Mouse (Mus musculus): ENCODE measurements around the gene 1700088E04Rik.

1700088E04Rik gene

DNA sequence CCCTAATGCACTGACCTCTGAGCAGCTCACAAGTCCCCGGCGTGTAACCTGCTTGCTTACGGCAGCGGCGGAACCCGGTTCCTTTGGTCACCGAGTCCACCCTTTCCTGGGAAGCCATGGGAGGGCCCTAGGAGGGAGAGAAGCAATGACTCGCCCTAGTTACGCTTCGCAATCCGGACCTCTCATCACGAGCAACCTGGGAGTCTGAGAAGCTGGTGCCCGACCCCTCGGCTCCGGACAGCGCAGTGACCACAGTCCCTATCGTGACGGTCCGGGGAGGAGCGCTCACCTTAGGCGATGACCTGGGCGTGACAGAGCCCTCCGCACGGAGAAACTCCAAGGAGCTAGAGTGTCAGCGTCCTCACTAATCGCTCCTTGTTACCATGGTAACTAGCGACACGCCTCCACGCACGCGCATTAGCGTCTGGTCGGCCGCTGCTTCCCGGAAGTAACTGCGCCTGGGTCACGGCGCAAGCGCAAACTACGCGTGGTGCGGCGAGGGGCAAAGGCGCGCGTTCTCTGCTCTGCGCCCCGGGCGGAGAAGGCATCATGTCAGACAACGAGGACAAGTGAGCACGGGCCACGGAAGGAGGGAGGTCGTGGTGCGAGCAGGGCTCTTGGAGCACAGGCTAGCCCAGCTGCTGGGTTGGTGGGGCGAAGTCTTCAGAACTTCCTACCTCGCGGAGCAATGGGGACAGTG lies at the start of gene 1700088E04Rik, which contains the start of gene Polr2f:
Gene 1700088E04Rik, minus strand, starts transcription at position 388 of the 700 bp plus-strand sequence.
Gene Polr2f, plus strand, starts transcription at position 144 of the 700 bp plus-strand sequence.
- DNase-seq (ENCODE audit: low spot score in 2 of 2), result peak; percentile 88 to 96

DNA sequence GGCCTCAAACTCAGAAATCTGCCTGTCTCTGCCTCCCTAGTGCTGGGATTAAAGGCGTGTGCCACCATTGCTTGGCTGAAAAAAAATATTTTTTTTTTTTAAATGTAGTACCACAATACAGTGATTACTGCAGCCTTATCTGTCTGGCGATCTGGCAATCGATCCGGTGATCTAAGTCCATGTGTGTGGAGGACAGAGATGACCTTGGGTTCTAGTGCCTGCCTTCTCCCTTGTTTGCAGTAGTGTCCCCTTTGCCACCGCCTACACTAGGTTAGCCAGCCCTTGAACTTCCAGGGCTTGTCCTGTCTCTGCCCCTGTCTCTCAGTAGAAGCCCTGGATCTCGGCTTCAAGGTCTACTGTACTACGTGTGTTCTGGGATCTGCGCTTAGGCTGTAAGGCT lies 46.8 kb upstream of the 1700088E04Rik start:
- DNase-seq (ENCODE audit: low spot score in 2 of 2), result no peak

DNA sequence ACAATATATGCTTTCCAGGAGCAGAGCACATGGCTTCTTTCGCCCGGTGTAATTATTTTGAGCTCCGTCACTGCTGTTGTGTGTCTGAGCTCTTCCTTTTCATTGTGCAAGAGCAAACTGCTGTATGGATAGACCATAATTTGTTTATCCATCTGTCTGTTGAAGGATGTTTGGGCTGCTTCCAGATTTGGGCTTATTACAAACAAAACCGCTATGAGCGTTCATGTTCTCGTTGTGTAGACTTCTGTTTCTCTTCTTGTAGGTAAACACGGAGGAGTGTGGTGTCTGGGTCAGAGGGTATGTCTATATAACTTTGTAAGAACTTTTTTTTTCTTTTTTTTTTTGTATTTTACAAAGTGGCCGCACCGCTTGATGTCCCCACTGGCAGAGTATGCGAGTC lies 44.2 kb upstream of the 1700088E04Rik start:
- DNase-seq (ENCODE audit: low spot score in 2 of 2), result no peak

DNA sequence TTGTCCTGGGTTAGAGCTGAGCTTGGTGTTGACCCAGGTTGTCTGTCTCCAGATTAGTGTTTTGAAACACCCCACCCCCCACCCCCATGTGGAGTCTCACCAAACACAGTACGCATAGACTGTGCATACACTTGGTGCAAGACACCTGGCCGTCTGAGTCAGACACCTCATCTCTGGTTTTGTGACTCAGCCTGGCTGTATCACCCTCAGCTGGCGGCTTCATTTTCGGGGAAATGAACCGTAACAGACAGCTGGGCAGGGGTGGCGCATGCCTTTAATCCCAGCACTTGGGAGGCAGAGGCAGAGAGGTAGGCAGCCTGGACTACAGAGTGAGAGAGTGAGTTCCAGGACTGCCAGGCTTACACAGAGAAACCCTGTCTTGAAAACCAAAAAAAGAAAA lies 35.9 kb upstream of the 1700088E04Rik start:
- no peak for DNase-seq (ENCODE audit: low spot score in 2 of 2)

DNA sequence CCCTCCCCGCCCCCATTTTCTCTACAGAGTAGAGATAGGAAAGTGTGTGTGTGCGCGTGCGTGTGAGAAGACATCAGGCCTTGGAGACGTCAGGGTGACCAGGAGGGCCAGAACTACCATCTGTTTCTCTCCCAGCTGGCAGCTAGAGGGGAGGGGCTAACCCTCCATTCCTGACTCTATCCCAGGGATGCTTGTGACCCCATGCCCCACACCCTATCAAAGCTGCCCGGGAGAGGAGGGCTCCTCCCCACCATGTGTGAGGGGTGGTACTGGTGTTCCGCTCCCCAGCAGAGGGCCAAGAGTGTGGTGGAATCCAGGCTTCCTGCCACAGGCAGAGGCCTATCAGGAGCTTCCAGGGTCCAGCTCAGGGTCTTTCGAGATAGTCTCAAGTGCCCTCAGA lies 25.7 kb upstream of the 1700088E04Rik start:
- DNase-seq (ENCODE audit: low spot score in 2 of 2), result no peak

- no peak for DNase-seq (ENCODE audit: low spot score in 2 of 2)
Observed at GRCm38 (mm10) chr15:79165140-79165539, 24.1 kb upstream of the 1700088E04Rik start, which contains the start of gene Sox10. Sox10 (minus strand) TSS chr15:79165240.

DNA sequence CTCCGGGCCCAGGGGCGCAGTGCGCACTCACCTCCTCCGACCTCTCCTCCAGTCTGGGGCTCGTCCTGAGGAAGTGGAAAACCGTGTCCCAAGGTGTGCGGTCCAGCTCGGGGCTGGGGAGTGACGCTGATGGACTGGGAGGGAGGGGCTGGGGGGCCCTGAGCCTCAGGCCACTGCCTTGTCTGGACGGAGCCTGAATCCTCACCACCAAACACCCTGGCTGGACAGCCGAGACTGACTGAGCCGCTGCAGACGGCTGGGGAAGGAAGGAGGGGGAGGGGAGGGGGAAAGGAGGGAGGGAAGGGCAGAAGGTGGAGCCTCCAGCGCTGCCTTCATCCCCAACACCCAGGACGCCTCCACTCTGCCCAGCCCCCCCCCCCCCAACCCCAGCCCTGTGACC lies 23.2 kb upstream of the 1700088E04Rik start:
- DNase-seq (ENCODE audit: low spot score in 2 of 2), result no peak

DNA sequence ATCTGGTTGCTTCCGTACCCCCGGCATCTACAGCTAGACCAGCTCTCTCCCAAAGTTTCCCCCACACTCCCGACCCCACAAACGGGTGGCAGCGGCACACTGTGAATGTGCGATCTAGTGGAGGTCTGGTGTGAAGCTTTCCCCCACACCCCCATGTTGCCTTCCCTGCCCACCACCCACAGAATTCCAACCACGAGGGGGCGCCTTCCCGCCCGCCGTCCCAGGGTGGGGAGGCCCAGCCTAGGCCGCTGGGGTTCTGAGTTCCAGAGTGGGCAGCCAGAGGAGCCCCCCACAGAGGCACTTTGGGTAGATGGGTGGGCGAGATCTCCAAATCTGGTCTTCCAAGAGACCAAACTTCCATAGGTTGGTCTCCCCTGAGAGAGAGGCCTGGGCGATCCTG lies 21.8 kb upstream of the 1700088E04Rik start:
- DNase-seq (ENCODE audit: low spot score in 2 of 2), result no peak

GRCm38 (mm10) chr15:79162301-79162700 lies 21.2 kb upstream of the 1700088E04Rik start:
- DNase-seq (ENCODE audit: low spot score in 2 of 2), result no peak

- no peak for DNase-seq (ENCODE audit: low spot score in 2 of 2)
Observed at GRCm38 (mm10) chr15:79155572-79155971, 14.5 kb upstream of the 1700088E04Rik start.

DNA sequence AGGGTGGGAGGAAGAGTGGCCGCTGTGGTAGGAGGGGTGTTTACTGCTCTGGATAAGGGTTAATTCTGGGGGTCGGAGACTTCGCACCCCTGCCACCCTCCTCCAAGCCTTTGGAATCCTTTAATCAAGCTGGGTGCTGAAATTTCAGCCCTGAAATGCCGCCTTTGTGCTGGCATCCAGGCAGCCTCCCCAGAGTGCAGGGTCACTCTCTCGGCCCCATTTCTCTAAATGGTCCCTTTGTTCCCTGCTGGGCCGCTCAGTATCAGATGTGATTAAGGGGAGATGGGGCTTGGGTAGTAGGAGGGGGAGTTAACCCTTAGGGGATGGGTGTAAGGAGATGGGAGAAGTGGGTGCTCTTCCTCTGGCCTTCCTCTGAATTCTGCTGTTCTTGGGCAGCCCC lies 11.7 kb upstream of the 1700088E04Rik start:
- no peak for DNase-seq (ENCODE audit: low spot score in 2 of 2)

DNA sequence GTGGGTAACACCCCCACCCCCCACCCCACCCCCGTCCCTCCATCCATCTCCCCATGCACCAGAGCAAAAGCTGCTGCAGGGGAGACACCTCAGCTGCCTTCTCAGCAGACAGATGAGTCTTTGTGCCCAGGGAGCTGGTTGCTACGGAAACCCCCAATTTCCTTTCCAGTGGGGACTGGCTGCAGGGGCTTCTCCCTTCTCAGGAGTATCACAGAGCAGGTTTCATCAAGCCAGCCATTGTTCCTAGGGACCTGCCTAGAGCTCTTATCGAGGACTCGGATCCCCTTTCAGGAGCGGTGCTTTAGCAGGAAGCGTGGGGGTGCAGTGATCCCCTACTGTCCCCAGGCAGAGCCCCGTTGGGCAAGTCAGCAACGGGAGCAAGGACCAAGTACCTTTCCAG lies 10.8 kb upstream of the 1700088E04Rik start:
- DNase-seq (ENCODE audit: low spot score in 2 of 2), result no peak

GRCm38 (mm10) chr15:79148533-79148932 lies 7.5 kb upstream of the 1700088E04Rik start:
- DNase-seq (ENCODE audit: low spot score in 2 of 2), result peak; percentile 70 to 90

DNA sequence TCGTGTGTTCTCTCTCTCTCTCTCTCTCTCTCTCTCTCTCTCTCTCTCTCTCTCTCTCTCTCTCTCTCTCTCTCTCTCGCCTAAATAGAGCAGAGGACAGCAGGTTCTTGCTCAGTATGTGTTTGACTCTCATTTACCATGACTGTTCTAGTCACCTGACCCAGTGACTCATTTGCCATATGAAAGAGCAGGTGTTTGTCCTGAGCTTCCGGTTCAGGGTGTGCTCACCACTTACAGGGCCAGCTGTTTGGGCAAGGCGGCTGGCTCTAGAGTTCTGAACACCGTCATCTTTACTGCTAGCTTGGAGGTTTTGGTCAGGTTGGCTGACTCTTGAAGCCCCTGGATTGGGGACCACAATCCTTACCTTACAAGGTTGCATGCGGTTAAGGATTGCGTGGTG lies 4.5 kb upstream of the 1700088E04Rik start:
- DNase-seq (ENCODE audit: low spot score in 2 of 2), result no peak

DNA sequence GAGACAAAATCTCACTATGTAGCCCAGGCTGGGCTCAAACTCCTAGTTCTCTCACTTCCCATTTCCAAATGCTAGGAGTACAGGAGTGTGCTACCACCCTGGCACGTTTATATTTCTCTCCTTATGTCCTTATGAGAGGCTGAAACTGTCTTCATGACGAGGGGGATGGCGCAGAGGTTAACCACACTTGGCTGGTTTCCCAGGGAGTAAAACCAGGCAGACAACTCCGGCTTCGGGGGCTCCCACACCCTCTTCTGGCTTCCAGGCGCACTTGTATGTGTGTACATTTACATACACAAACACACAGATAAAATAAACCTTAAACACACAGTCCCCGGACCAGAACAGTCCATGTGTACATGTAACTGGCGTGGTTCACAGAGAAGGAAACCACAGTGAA lies 3.0 kb upstream of the 1700088E04Rik start:
- no peak for DNase-seq (ENCODE audit: low spot score in 2 of 2)

- no peak for DNase-seq (ENCODE audit: low spot score in 2 of 2)
Observed at GRCm38 (mm10) chr15:79143316-79143715, 2.3 kb upstream of the 1700088E04Rik start.

- DNase-seq (ENCODE audit: low spot score in 2 of 2), result no peak
Observed at GRCm38 (mm10) chr15:79141566-79141917, 489 bp upstream of the 1700088E04Rik start.

DNA sequence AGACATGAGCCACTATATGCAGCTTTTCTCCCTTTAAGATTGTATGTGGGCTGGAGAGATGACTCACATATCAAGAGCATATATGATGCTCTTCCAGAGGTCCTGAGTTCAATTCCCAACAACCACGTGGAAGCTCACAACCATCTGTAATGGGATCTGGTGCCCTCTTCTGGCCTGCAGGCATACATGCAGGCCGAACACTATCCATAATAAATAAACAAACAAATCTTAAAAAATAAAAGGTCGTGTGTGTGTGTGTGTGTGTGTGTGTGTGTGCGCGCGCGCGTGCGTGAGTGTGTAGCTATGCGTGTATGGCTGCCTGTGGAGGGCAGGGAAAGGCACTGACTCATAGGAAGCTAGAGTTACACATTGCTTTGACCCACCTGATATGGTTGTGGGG lies 1.4 kb downstream of the 1700088E04Rik start:
- DNase-seq (ENCODE audit: low spot score in 2 of 2), result no peak

- DNase-seq (ENCODE audit: low spot score in 2 of 2), result no peak
Observed at GRCm38 (mm10) chr15:79135783-79136575, 5.1 kb downstream of the 1700088E04Rik start.

DNA sequence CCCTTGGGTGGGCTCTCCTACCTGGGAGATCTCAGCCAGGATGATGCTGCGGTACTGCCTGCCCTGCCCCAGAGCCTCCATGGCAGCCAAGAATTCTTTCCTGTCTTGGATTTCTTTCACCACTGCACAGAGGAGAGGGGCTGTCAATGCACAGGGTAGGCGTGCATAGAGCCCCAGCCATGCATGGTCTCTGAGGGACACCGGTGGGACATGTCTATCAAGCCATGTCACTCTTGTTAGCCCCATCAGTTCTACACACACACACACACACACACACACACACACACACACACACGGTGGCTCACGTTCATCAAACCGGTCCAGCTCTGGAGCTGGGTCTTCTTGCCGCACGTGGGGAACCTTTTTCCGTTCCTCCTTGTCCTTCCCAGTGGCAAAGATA lies 5.7 kb downstream of the 1700088E04Rik start:
- no peak for DNase-seq (ENCODE audit: low spot score in 2 of 2)

- no peak for DNase-seq (ENCODE audit: low spot score in 2 of 2)
Observed at GRCm38 (mm10) chr15:79134496-79135270, 6.4 kb downstream of the 1700088E04Rik start.

DNA sequence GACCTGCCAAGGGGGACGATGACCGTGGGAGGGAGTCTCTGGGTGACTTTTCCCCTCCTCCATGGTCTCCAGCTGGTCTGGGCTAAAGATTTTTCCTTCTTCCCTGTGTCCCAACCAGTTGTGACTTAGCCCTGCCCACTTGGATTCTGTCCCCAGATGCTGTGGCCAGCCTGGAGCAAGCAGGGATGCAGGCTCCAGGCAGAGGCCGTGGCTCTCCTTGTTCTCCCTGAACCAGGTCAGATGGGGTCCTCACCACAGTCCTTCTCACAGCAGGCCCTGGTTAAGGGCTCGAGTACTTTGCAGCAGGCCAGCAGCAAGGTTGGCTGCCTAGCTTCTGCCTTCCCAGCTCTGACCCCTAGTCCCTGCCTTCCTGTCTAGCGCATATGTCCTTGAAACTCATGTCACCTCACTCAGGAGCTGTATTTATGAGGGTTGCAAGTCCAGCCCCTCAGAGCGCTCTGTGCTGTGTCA lies 7.8 kb downstream of the 1700088E04Rik start:
- DNase-seq (ENCODE audit: low spot score in 2 of 2), result no peak

Data from spleen, postnatal 10 days (tissue).